Mouse (Mus musculus): ENCODE results near the gene Entpd1.

Gene Entpd1

GRCm38 (mm10) chr19:40675329-40675728 is 63.2 kb downstream of the Entpd1 start:
- DNase-seq = no peak

GRCm38 (mm10) chr19:40678087-40678486 is 65.9 kb downstream of the Entpd1 start:
- no peak for DNase-seq

- DNase-seq = peak; percentile 45 to 49
These were observed 66.6 kb downstream of the Entpd1 start for GRCm38 (mm10) chr19:40678532-40679307.

- no peak for DNase-seq
These were observed 67.5 kb downstream of the Entpd1 start for GRCm38 (mm10) chr19:40679632-40680031.

- DNase-seq = no peak
These were observed 72.0 kb downstream of the Entpd1 start for GRCm38 (mm10) chr19:40684124-40684523.

GRCm38 (mm10) chr19:40684566-40684965 is 72.4 kb downstream of the Entpd1 start:
- DNase-seq = no peak

GRCm38 (mm10) chr19:40687291-40687927 is 75.2 kb downstream of the Entpd1 start:
- DNase-seq = peak in 1 of 2 experiments; percentile 51

- no peak for DNase-seq
These were observed 81.0 kb downstream of the Entpd1 start for GRCm38 (mm10) chr19:40693201-40693600.

GRCm38 (mm10) chr19:40696116-40696515 is 84.0 kb downstream of the Entpd1 start:
- DNase-seq = no peak

- no peak for DNase-seq
These were observed 86.1 kb downstream of the Entpd1 start for GRCm38 (mm10) chr19:40698103-40698853.

GRCm38 (mm10) chr19:40699816-40700215 is 87.7 kb downstream of the Entpd1 start:
- DNase-seq = no peak

GRCm38 (mm10) chr19:40702406-40702805 is 90.2 kb downstream of the Entpd1 start:
- DNase-seq = no peak

- no peak for DNase-seq
These were observed 100.9 kb downstream of the Entpd1 start for GRCm38 (mm10) chr19:40712889-40713628.

- no peak for DNase-seq
These were observed 102.5 kb downstream of the Entpd1 start for GRCm38 (mm10) chr19:40714700-40715099.

- DNase-seq = no peak
These were observed 104.8 kb downstream of the Entpd1 start for GRCm38 (mm10) chr19:40716981-40717380.

- no peak for DNase-seq
These were observed 107.4 kb downstream of the Entpd1 start for GRCm38 (mm10) chr19:40719439-40720105.

- no peak for DNase-seq
These were observed 108.2 kb downstream of the Entpd1 start for GRCm38 (mm10) chr19:40720381-40720780.

GRCm38 (mm10) chr19:40722137-40723038 is 110.2 kb downstream of the Entpd1 start:
- DNase-seq = peak in 1 of 2 experiments; percentile 55

- DNase-seq = no peak
These were observed 111.3 kb downstream of the Entpd1 start for GRCm38 (mm10) chr19:40723516-40723915.

- DNase-seq = no peak
These were observed 114.0 kb downstream of the Entpd1 start for GRCm38 (mm10) chr19:40726148-40726547.

GRCm38 (mm10) chr19:40726614-40727013 is 114.4 kb downstream of the Entpd1 start:
- no peak for DNase-seq
